Mouse (Mus musculus) telencephalon, adult 2 months (tissue): ENCODE measurements around the gene Apof.

Experiments used
- DNase-seq: peaks from one replicate; pipeline ENCODE4 v3.0.0-alpha.2; 2011; ENCODE audit warnings: low read depth, low spot score

Apof gene

GRCm38 (mm10) chr10:128298243-128298642 lies 29.8 kb downstream of the Apof start:
- no peak for DNase-seq

- no peak for DNase-seq
Measured at GRCm38 (mm10) chr10:128298702-128299171, 30.3 kb downstream of the Apof start, which contains the start of gene Il23a. Gene Il23a, minus strand, starts transcription at chr10:128298752.

GRCm38 (mm10) chr10:128302357-128302756 lies 33.9 kb downstream of the Apof start:
- no peak for DNase-seq

- DNase-seq: no peak
Measured at GRCm38 (mm10) chr10:128302785-128303125, 34.3 kb downstream of the Apof start.

- peak; percentile 100 for DNase-seq
Measured at GRCm38 (mm10) chr10:128303126-128304021, 34.9 kb downstream of the Apof start, which contains the start of gene Pan2. Gene Pan2, plus strand, starts transcription at chr10:128303335.

GRCm38 (mm10) chr10:128309654-128310053 lies 41.2 kb downstream of the Apof start:
- no peak for DNase-seq

GRCm38 (mm10) chr10:128310177-128310576 lies 41.7 kb downstream of the Apof start:
- DNase-seq: no peak

- no peak for DNase-seq
Measured at GRCm38 (mm10) chr10:128310902-128311301, 42.4 kb downstream of the Apof start.

- no peak for DNase-seq
Measured at GRCm38 (mm10) chr10:128315578-128315977, 47.1 kb downstream of the Apof start.
